Mouse (Mus musculus): ENCODE results near the gene Mmp7.

Gene Mmp7

DNA sequence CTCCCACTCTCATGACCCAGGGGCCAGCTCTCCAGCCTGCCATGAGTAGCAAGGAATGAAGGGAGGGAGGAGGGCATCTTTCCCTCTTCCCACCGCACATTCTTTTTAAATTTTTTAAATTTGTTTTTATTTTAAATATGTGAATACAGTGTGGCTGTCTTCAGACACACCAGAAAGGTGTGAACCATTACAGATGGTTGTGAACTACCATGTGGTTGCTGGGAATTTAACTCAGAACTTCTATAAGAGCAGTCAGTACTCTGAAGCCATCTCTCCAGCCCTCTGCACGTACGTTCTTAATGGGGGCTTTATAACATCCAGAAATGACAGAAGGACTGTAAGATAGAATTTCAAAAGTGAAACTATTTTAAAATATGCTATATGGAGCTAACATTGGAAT, 57.0 kb downstream of the Mmp7 start:
- no peak for DNase-seq
